Mouse (Mus musculus) MEL (cell line): Measurements from ENCODE around the gene Gm6993. TPM values are rescaled to one million over a fixed set of nuclear protein-coding genes. Genes with fewer than 3 reads are reported as not detected.

ENCODE experiments used
- DNase-seq: peaks from one replicate; pipeline ENCODE4 v3.0.0; 2011; ENCODE audit warnings: low read depth, low spot score
- H3K27ac ChIP-seq: 2 replicates; pipeline ENCODE4 v1.5.1; 2012; ENCODE audit warnings: low read depth, mild to moderate bottlenecking, control low read depth, low read length, moderate library complexity; ENCODE audit not compliant: control insufficient read depth
- H3K27me3 ChIP-seq, 2 experiments: fragments of 150-350 bp in 1 of 2; sonication (generic) in 1 of 2; 2 replicates each; pipeline ENCODE4 v1.6.1; 2012; ENCODE audit warnings: low read length in 2 of 2, mild to moderate bottlenecking in 2 of 2, improper control_type of control experiment in 1 of 2, moderate library complexity in 1 of 2; ENCODE audit not compliant: insufficient read depth in 2 of 2, control insufficient read depth in 1 of 2
- H3K36me3 ChIP-seq, 2 experiments: 2 replicates each; pipeline ENCODE4 v1.6.1; 2012 to 2014; ENCODE audit warnings: low read length in 2 of 2, improper control_type of control experiment in 1 of 2, inconsistent platforms in 1 of 2, mild to moderate bottlenecking in 1 of 2; ENCODE audit not compliant: insufficient read depth in 2 of 2, control insufficient read depth in 1 of 2
- H3K4me1 ChIP-seq, 2 experiments: fragments of 150-350 bp in 1 of 2; sonication (generic) in 1 of 2; 2 replicates each; pipeline ENCODE4 v1.6.1; 2012; ENCODE audit warnings: low read length in 2 of 2, improper control_type of control experiment in 1 of 2, mild to moderate bottlenecking in 1 of 2; ENCODE audit not compliant: insufficient read depth in 2 of 2, control insufficient read depth in 1 of 2
- H3K4me3 ChIP-seq, 2 experiments: fragments of 150-350 bp in 1 of 2; sonication (generic) in 1 of 2; 2 replicates each; pipeline ENCODE4 v1.5.1; 2012; ENCODE audit warnings: low read depth in 2 of 2, low read length in 2 of 2, mild to moderate bottlenecking in 2 of 2, moderate library complexity in 2 of 2, control low read depth in 1 of 2, improper control_type of control experiment in 1 of 2; ENCODE audit not compliant: control insufficient read depth in 1 of 2, insufficient read depth in 1 of 2
- H3K79me2 ChIP-seq: 2 replicates; pipeline ENCODE4 v1.6.1; 2012; ENCODE audit warnings: mild to moderate bottlenecking, low read length, moderate library complexity; ENCODE audit not compliant: control insufficient read depth, poor library complexity, insufficient read depth
- H3K9ac ChIP-seq: 2 replicates; pipeline ENCODE4 v1.6.1; 2012; ENCODE audit warnings: low read depth, mild to moderate bottlenecking, control low read depth, low read length, moderate library complexity; ENCODE audit not compliant: control insufficient read depth, poor library complexity, severe bottlenecking
- H3K9me3 ChIP-seq: fragments of 150-350 bp; sonication (generic); replicated peaks from 2 replicates; pipeline ENCODE4 v1.6.1; 2012; ENCODE audit warnings: mild to moderate bottlenecking, low read length, improper control_type of control experiment, moderate library complexity; ENCODE audit not compliant: insufficient read depth
- CHD1 ChIP-seq: IDR thresholded peaks from 2 replicates; pipeline ENCODE4 v1.6.1; 2012; ENCODE audit warnings: low read depth, mild to moderate bottlenecking, inconsistent platforms, low read length, improper control_type of control experiment
- CHD2 ChIP-seq: IDR thresholded peaks from 2 replicates; pipeline ENCODE4 v1.6.1; 2011; ENCODE audit warnings: low read length, improper control_type of control experiment
- CTCF ChIP-seq, 3 experiments: IDR thresholded peaks in 2 of 3; conservative IDR thresholded peaks in 1 of 3; 2 replicates each; pipeline ENCODE4 v1.5.1; 2011 to 2012; ENCODE audit warnings: low read length in 3 of 3, low read depth in 2 of 3, mild to moderate bottlenecking in 2 of 3, improper control_type of control experiment in 1 of 3, inconsistent platforms in 1 of 3, mixed read lengths in 1 of 3, moderate library complexity in 1 of 3; ENCODE audit not compliant: control insufficient read depth in 1 of 3, insufficient read depth in 1 of 3, poor library complexity in 1 of 3, severe bottlenecking in 1 of 3
- E2F4 ChIP-seq: IDR thresholded peaks from 2 replicates; pipeline ENCODE4 v1.6.1; 2011; ENCODE audit warnings: low read depth, low read length, improper control_type of control experiment, borderline replicate concordance
- ETS1 ChIP-seq: IDR thresholded peaks from 2 replicates; pipeline ENCODE4 v1.6.1; 2012; ENCODE audit warnings: low read depth, mild to moderate bottlenecking, inconsistent platforms, low read length, improper control_type of control experiment, moderate library complexity
- GATA1 ChIP-seq: IDR thresholded peaks from 2 replicates; pipeline ENCODE4 v1.6.1; 2011; ENCODE audit warnings: low read depth, low read length, improper control_type of control experiment
- HCFC1 ChIP-seq: IDR thresholded peaks from 2 replicates; pipeline ENCODE4 v1.6.1; 2012; ENCODE audit warnings: low read depth, mild to moderate bottlenecking, inconsistent platforms, low read length, improper control_type of control experiment, moderate library complexity
- KAT2A ChIP-seq: conservative IDR thresholded peaks from 2 replicates; pipeline ENCODE4 v1.6.1; 2012; ENCODE audit warnings: low read depth, low read length, improper control_type of control experiment, inconsistent platforms
- MAFK ChIP-seq: IDR thresholded peaks from 2 replicates; pipeline ENCODE4 v1.6.1; 2011; ENCODE audit warnings: low read depth, mild to moderate bottlenecking, low read length, improper control_type of control experiment, borderline replicate concordance
- MAX ChIP-seq: IDR thresholded peaks from 2 replicates; pipeline ENCODE4 v1.6.1; 2011; ENCODE audit warnings: low read length, improper control_type of control experiment
- MYB ChIP-seq: IDR thresholded peaks from 2 replicates; pipeline ENCODE4 v1.6.1; 2011; ENCODE audit warnings: mild to moderate bottlenecking, low read depth, low read length, improper control_type of control experiment
- MYC ChIP-seq: IDR thresholded peaks from 2 replicates; pipeline ENCODE4 v1.6.1; 2011; ENCODE audit warnings: low read depth, mild to moderate bottlenecking, low read length, improper control_type of control experiment, moderate library complexity
- NELFE ChIP-seq: IDR thresholded peaks from 2 replicates; pipeline ENCODE4 v1.6.1; 2011; ENCODE audit warnings: low read depth, low read length, improper control_type of control experiment
- POLR2A ChIP-seq, 2 experiments: IDR thresholded peaks; 2 replicates each; pipeline ENCODE4 v1.6.1; 2011 to 2012; ENCODE audit warnings: low read length in 2 of 2, mild to moderate bottlenecking in 2 of 2, control low read depth in 1 of 2, improper control_type of control experiment in 1 of 2, low read depth in 1 of 2, moderate library complexity in 1 of 2; ENCODE audit not compliant: control insufficient read depth in 1 of 2, insufficient read depth in 1 of 2, poor library complexity in 1 of 2
- POLR2AphosphoS2 ChIP-seq: IDR thresholded peaks from 2 replicates; pipeline ENCODE4 v1.6.1; 2011; ENCODE audit warnings: low read length, improper control_type of control experiment
- POLR2AphosphoS5 ChIP-seq: IDR thresholded peaks from 2 replicates; pipeline ENCODE4 v1.6.1; 2012; ENCODE audit warnings: low read depth, borderline replicate concordance, mild to moderate bottlenecking, inconsistent platforms, low read length, moderate library complexity, mixed read lengths
- RCOR1 ChIP-seq: IDR thresholded peaks from 2 replicates; pipeline ENCODE4 v1.6.1; 2012; ENCODE audit warnings: low read depth, mild to moderate bottlenecking, inconsistent platforms, low read length, improper control_type of control experiment
- SMC3 ChIP-seq: IDR thresholded peaks from 2 replicates; pipeline ENCODE4 v1.6.1; 2011; ENCODE audit warnings: low read depth, low read length, improper control_type of control experiment
- TCF12 ChIP-seq: IDR thresholded peaks from 2 replicates; pipeline ENCODE4 v1.6.1; 2014; ENCODE audit warnings: low read depth, mild to moderate bottlenecking, inconsistent platforms, low read length, improper control_type of control experiment, moderate library complexity
- ZMIZ1 ChIP-seq: IDR thresholded peaks from 2 replicates; pipeline ENCODE4 v1.6.1; 2012; ENCODE audit warnings: low read depth, mild to moderate bottlenecking, inconsistent platforms, low read length, improper control_type of control experiment, moderate library complexity
- ZNF384 ChIP-seq: IDR thresholded peaks from 2 replicates; pipeline ENCODE4 v1.6.1; 2012; ENCODE audit warnings: low read depth, mild to moderate bottlenecking, inconsistent platforms, low read length, improper control_type of control experiment
- polyA plus RNA-seq, 2 experiments: library from polyadenylated mRNA; stranded (reverse) in 1 of 2; unstranded in 1 of 2; fragments of >175 nt in 1 of 2; fragments of >200 nt in 1 of 2; gene quantifications; 2 replicates each; pipeline versions ENCODE4 v1.2.1 to v1.2.4; 2012; ENCODE audit warnings: low replicate concordance in 2 of 2, low read depth in 1 of 2; ENCODE audit not compliant: insufficient read length in 2 of 2, insufficient read depth in 1 of 2, missing spikeins in 1 of 2
- total RNA-seq: library from RNA; depleted of rRNA; stranded (reverse); fragments of 300-350 nt; gene quantifications from 2 replicates; pipeline ENCODE4 v1.2.3, GENCODE M21; 2012

Gene Gm6993
- total and polyA plus RNA-seq, 3 experiments, result not detected

- no peaks in the 10 kb centered on the region for H3K9me3 ChIP-seq
- H3K27ac ChIP-seq, result no peak overlapping the region
- no peak for DNase-seq
- no peak for TF ChIP-seq MYC
- no peak for TF ChIP-seq HCFC1
- no peak for TF ChIP-seq TCF12
- TF ChIP-seq NELFE, result no peak
- TF ChIP-seq CHD2, result no peak
- TF ChIP-seq ETS1, result no peak
- TF ChIP-seq POLR2AphosphoS5, result no peak
- TF ChIP-seq ZMIZ1, result no peak
- H3K4me1 ChIP-seq, result no peaks in the 10 kb centered on the region
- no peak overlapping the region for H3K4me3 ChIP-seq
- no peaks in the 10 kb centered on the region for H3K36me3 ChIP-seq
- H3K9ac ChIP-seq, result no peak overlapping the region
- H3K79me2 ChIP-seq, result no peaks in the 10 kb centered on the region
- peaks cover 0 to 2% of the 10 kb centered on the region in 2 experiments; a peak in 3 of 4 replicates for H3K27me3 ChIP-seq
Observed at GRCm38 (mm10) chr12:31281100-31281591, 40.6 kb downstream of the Gm6993 start.

- H3K27me3 ChIP-seq, result peaks cover 0 to 2% of the 10 kb centered on the region in 2 experiments; a peak in 2 of 4 replicates
- no peaks in the 10 kb centered on the region for H3K36me3 ChIP-seq
- no peak overlapping the region for H3K9ac ChIP-seq
- no peak overlapping the region for H3K27ac ChIP-seq
- no peak for DNase-seq
- H3K4me1 ChIP-seq, result no peaks in the 10 kb centered on the region
- no peaks in the 10 kb centered on the region for H3K79me2 ChIP-seq
- H3K9me3 ChIP-seq, result no peaks in the 10 kb centered on the region
- no peak overlapping the region for H3K4me3 ChIP-seq
- TF ChIP-seq MAX (no peak), NELFE (no peak), GATA1 (no peak), SMC3 (no peak), ZNF384 (no peak), RCOR1 (no peak), KAT2A (no peak), POLR2AphosphoS5 (no peak), POLR2AphosphoS2 (no peak), CTCF (IDR thresholded peaks at IDR 0.05 in 2 of 3, conservative IDR thresholded peaks at IDR 0.05 in 1 of 3; ENCODE audit: control insufficient read depth in 1 of 3, insufficient read depth in 1 of 3, low read depth in 2 of 3, low read length in 3 of 3, poor library complexity in 1 of 3, severe bottlenecking in 1 of 3) (no peak), CHD2 (no peak), POLR2A (IDR thresholded peaks at IDR 0.05; ENCODE audit: control insufficient read depth in 1 of 2, insufficient read depth in 1 of 2, low read depth in 1 of 2, low read length in 2 of 2, poor library complexity in 1 of 2) (no peak), E2F4 (no peak), MYC (no peak), MAFK (no peak), CHD1 (no peak), MYB (no peak), TCF12 (no peak)
Observed at GRCm38 (mm10) chr12:31282241-31282640, 41.7 kb downstream of the Gm6993 start.
